Mouse (Mus musculus) left cerebral cortex, postnatal 36 days (tissue): ENCODE data around the gene Ubr3. TPM values are rescaled to one million over a fixed set of nuclear protein-coding genes. Genes with fewer than 3 reads are reported as not detected.
"Not testable (repeated sequence)": the region's sequence is repeated elsewhere in the genome, so short reads cannot be mapped to it uniquely, and the experiment has no call there.

Source experiments
- DNase-seq, 2 experiments: peaks; one replicate each; pipeline ENCODE4 v3.0.0; 2021 to 2022; ENCODE audit warnings: low spot score in 2 of 2, mixed read lengths in 1 of 2
- intact Hi-C: fragments of 180-260 bp; cut with DNase I; formaldehyde crosslinking; loops from one replicate; pipeline ENCODE4 v1.15.1; 2025
- total RNA-seq, 2 experiments: library from RNA; stranded (reverse); gene quantifications; 2 replicates each; pipeline ENCODE4 v1.2.3; 2021

Ubr3 gene
- total RNA-seq, 2 experiments from 2014 or later, result 132 to 159 TPM

- intact Hi-C loops, result no loop called here
These were observed 851 bp downstream of the Ubr3 start for GRCm38 (mm10) chr2:69897618-69898575.

GRCm38 (mm10) chr2:69903541-69903940, 6.5 kb downstream of the Ubr3 start:
- no peak for DNase-seq
- intact Hi-C loops, result no loop called here

More at GRCm38 (mm10) chr2:69897618-69898575, 851 bp downstream of the Ubr3 start:
- DNase-seq, result peak; percentile 42 to 58

- intact Hi-C loops, DNase-seq: not testable (repeated sequence)
These were observed 10.3 kb downstream of the Ubr3 start for GRCm38 (mm10) chr2:69907394-69907793.

GRCm38 (mm10) chr2:69912801-69913200, 15.8 kb downstream of the Ubr3 start:
- no peak for DNase-seq
- intact Hi-C loops, result no loop called here

- no peak for DNase-seq
- intact Hi-C loops, result no loop called here
These were observed 20.3 kb downstream of the Ubr3 start for GRCm38 (mm10) chr2:69917301-69917700.

GRCm38 (mm10) chr2:69924943-69925342, 27.9 kb downstream of the Ubr3 start:
- no peak for DNase-seq
- intact Hi-C loops, result no loop called here

GRCm38 (mm10) chr2:69936331-69936730, 39.3 kb downstream of the Ubr3 start:
- DNase-seq, result no peak
- intact Hi-C loops, result no loop called here

- no peak for DNase-seq
- intact Hi-C loops, result no loop called here
These were observed 42.2 kb downstream of the Ubr3 start for GRCm38 (mm10) chr2:69939226-69939625.

- intact Hi-C loops, result no loop called here
- no peak for DNase-seq
These were observed 42.6 kb downstream of the Ubr3 start for GRCm38 (mm10) chr2:69939649-69940048.

- intact Hi-C loops, result no loop called here
- no peak for DNase-seq
These were observed 44.5 kb downstream of the Ubr3 start for GRCm38 (mm10) chr2:69941391-69942030.

GRCm38 (mm10) chr2:69952849-69953248, 55.8 kb downstream of the Ubr3 start:
- no peak for DNase-seq
- intact Hi-C loops, result no loop called here

GRCm38 (mm10) chr2:69955635-69956034, 58.6 kb downstream of the Ubr3 start:
- intact Hi-C loops, result no loop called here
- DNase-seq, result no peak

GRCm38 (mm10) chr2:69957622-69958021, 60.6 kb downstream of the Ubr3 start:
- DNase-seq, result no peak
- intact Hi-C loops, result no loop called here

GRCm38 (mm10) chr2:69974896-69975295, 77.8 kb downstream of the Ubr3 start:
- intact Hi-C loops, result no loop called here
- DNase-seq, result peak; percentile 21 to 33

GRCm38 (mm10) chr2:69989224-69989623, 92.2 kb downstream of the Ubr3 start:
- intact Hi-C loops, result no loop called here
- DNase-seq, result no peak

GRCm38 (mm10) chr2:69990647-69991046, 93.6 kb downstream of the Ubr3 start:
- intact Hi-C loops, result no loop called here
- DNase-seq, result no peak

- not testable (repeated sequence) for DNase-seq
These were observed 97.2 kb downstream of the Ubr3 start for GRCm38 (mm10) chr2:69994082-69994736.

GRCm38 (mm10) chr2:69994779-69995178, 97.7 kb downstream of the Ubr3 start:
- intact Hi-C loops, result no loop called here
- no peak for DNase-seq

More at GRCm38 (mm10) chr2:69994082-69994736, 97.2 kb downstream of the Ubr3 start:
- intact Hi-C loops, result not testable (repeated sequence)

- intact Hi-C loops, result no loop called here
- no peak for DNase-seq
These were observed 102.2 kb downstream of the Ubr3 start for GRCm38 (mm10) chr2:69999097-69999770.

GRCm38 (mm10) chr2:70000316-70000715, 103.3 kb downstream of the Ubr3 start:
- DNase-seq, result no peak
- intact Hi-C loops, result no loop called here
